Mouse (Mus musculus) small intestine, adult 10 weeks (tissue): ENCODE measurements around the gene Duox2. TPM values are rescaled to one million over a fixed set of nuclear protein-coding genes. Genes with fewer than 3 reads are reported as not detected.

ENCODE experiments used
- polyA plus RNA-seq: library from polyadenylated mRNA; stranded (reverse); fragments of 350-450 nt; fragmentation: Illumina TruSeq; extraction: RNeasy Lipid Tissue Mini Kit (QIAGEN cat#74804); gene quantifications from one replicate; pipeline ENCODE4 v1.2.3, GENCODE M21; 2014; ENCODE audit warnings: low replicate concordance

The Duox2 gene
- 0.26 TPM for polyA plus RNA-seq

DNA sequence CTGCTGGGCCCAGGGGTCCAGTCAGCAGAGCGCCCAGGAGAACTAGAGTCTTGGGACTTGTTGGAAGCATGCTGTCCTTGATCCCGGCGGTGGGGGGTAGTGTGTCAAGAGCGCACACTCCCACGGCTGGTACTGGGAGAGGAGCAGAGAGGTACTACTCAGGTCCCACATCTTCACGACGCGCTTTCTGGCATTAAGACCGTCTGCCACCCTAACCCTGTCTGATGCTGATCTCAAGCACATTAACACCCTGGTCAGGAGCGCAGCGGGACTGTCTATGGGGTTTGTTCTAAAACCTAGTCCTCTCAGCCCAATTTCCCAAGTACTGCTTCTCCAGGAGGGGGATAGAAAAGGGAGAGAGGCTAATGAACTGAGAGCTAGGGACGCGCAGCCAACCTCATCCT, at the start of gene Duox2:
Gene Duox2, minus strand, starts transcription at position 354 of the 404 bp plus-strand sequence.

GRCm38 (mm10) chr2:122315372-122315771, 17.1 kb upstream of the Duox2 start, which contains the start of gene Duox1:
Gene Duox1, plus strand, starts transcription at chr2:122315672.

GRCm38 (mm10) chr2:122313536-122313935, 15.3 kb upstream of the Duox2 start, which contains the start of gene Duoxa1:
Gene Duoxa1, minus strand, starts transcription at chr2:122313730.

GRCm38 (mm10) chr2:122298596-122299490, 594 bp upstream of the Duox2 start, which contains the start of gene Duoxa2:
Gene Duoxa2, plus strand, starts transcription at chr2:122298900.

GRCm38 (mm10) chr2:122234611-122235288, 63.5 kb downstream of the Duox2 start, which contains the start of gene Sord:
Gene Sord, plus strand, starts transcription at chr2:122234749.

Other genes starting within 250 kb of the Duox2 start
- gene Spg11, start 180.1 kb downstream of the Duox2 start, polyA plus RNA-seq, result 5.3 TPM
- 14,089 TPM for gene B2m, start 150.8 kb downstream of the Duox2 start, polyA plus RNA-seq
- gene Trim69, start 137.7 kb downstream of the Duox2 start, polyA plus RNA-seq, result 0.22 TPM
- not detected for gene Patl2, start 112.3 kb downstream of the Duox2 start, polyA plus RNA-seq
- not detected for gene Terb2, start 112.2 kb downstream of the Duox2 start, polyA plus RNA-seq
- 211 TPM for gene Sord, start 63.7 kb downstream of the Duox2 start, polyA plus RNA-seq
- gene Duoxa2, start 451 bp upstream of the Duox2 start, polyA plus RNA-seq, result not detected
- not detected for gene Duoxa1, start 15.3 kb upstream of the Duox2 start, polyA plus RNA-seq
- not detected for gene Duox1, start 17.2 kb upstream of the Duox2 start, polyA plus RNA-seq
- gene Shf, start 70.7 kb upstream of the Duox2 start, polyA plus RNA-seq, result not detected
- 154 TPM for gene Slc28a2, start 128.0 kb upstream of the Duox2 start, polyA plus RNA-seq
- gene Gm14085, start 186.5 kb upstream of the Duox2 start, polyA plus RNA-seq, result 0.15 TPM